Mouse (Mus musculus) hindbrain, embryonic 14.5 days (tissue): ENCODE measurements around the gene Fam172a. TPM values are rescaled to one million over a fixed set of nuclear protein-coding genes. Genes with fewer than 3 reads are reported as not detected.
A peak's percentile ranks its signal among the peaks of the same experiment; 100 is the strongest.

Source experiments
- ATAC-seq: fragments of 200-750 bp; cut with Nextera tagmentation; 2 replicates; pipeline ENCODE4 v1.8.0; 2017; ENCODE audit warnings: moderate number of reproducible peaks, mild to moderate bottlenecking, moderate TSS enrichment, moderate library complexity; ENCODE audit not compliant: low FRiP score
- DNase-seq: peaks from one replicate; pipeline ENCODE4 v3.0.0-alpha.2; 2015; ENCODE audit warnings: low spot score
- H3K27ac ChIP-seq: fragments of 300-500 bp; sonication (generic); 2 replicates; pipeline ENCODE4 v1.5.1; 2014; ENCODE audit warnings: mild to moderate bottlenecking, moderate library complexity
- H3K27me3 ChIP-seq: fragments of 300-500 bp; sonication (generic); 2 replicates; pipeline ENCODE4 v1.6.1; 2014; ENCODE audit warnings: mild to moderate bottlenecking, low read length, mixed read lengths; ENCODE audit not compliant: control insufficient read depth, insufficient read depth
- H3K36me3 ChIP-seq: fragments of 300-500 bp; sonication (generic); replicated peaks from 2 replicates; pipeline ENCODE4 v1.6.1; 2014; ENCODE audit not compliant: control insufficient read depth, insufficient read depth
- H3K4me1 ChIP-seq: fragments of 300-500 bp; sonication (generic); replicated peaks from 2 replicates; pipeline ENCODE4 v1.6.1; 2014; ENCODE audit warnings: antibody characterized with exemption, low read length, mixed read lengths; ENCODE audit not compliant: control insufficient read depth, insufficient read depth
- H3K4me2 ChIP-seq: fragments of 300-500 bp; sonication (generic); replicated peaks from 2 replicates; pipeline ENCODE4 v1.6.1; 2014; ENCODE audit warnings: mild to moderate bottlenecking, moderate library complexity
- H3K4me3 ChIP-seq: fragments of 300-500 bp; sonication (generic); replicated peaks from 2 replicates; pipeline ENCODE4 v1.5.1; 2014; ENCODE audit warnings: mild to moderate bottlenecking, low read length
- H3K9ac ChIP-seq: fragments of 300-500 bp; sonication (generic); 2 replicates; pipeline ENCODE4 v1.6.1; 2014
- H3K9me3 ChIP-seq: fragments of 300-500 bp; sonication (generic); 2 replicates; pipeline ENCODE4 v1.6.1; 2016; ENCODE audit warnings: low read length; ENCODE audit not compliant: control insufficient read depth
- WGBS: fragments of 180-500 bp; shearing (Covaris S2); extraction: QIAGEN DNeasy Blood & Tissue Kit; methylation state at CpG from one replicate; pipeline ENCODE4 v1.1.7; 2014; 5-methylcytosine and 5-hydroxymethylcytosine counted together
- polyA plus RNA-seq: library from polyadenylated mRNA; unstranded; fragments of >200 nt; fragmentation: Nextera tagmentation; extraction: Ambion mirVana; gene quantifications from 2 replicates; pipeline ENCODE4 v1.2.1, GENCODE M21; 2014

The Fam172a gene
- polyA plus RNA-seq, 1 experiment from 2014 or later: 42.1 TPM

DNA sequence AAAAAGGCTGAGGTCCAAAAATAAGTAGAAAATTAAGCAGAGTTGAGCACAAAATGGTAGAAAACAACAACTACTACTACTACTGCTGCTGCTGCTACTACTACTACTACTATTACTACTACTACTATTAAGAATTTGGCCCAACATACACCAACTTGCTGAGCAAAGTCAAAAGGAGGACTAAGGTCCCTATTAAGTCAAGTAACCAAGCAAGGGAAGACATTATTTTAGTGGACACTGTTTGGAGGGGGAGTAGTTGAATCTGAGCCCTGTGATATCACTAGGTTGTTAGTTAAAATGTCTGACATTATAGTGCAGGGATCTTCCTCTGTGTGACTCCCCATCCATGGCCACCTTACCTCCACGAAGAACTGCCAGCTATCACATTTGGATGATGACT, 476.2 kb downstream of the Fam172a start:
- DNase-seq (no peak), ATAC-seq (no peak)
- H3K4me2 ChIP-seq: peak overlapping the region; percentile 69
- peak overlapping the region; percentile 30; the same call in 1 of the 2 replicates for H3K4me3 ChIP-seq
- peaks cover 18% of the 10 kb centered on the region for H3K4me1 ChIP-seq
- no peaks in the 10 kb centered on the region for H3K36me3 ChIP-seq
- no peaks in the 10 kb centered on the region for H3K9me3 ChIP-seq
- H3K27me3 ChIP-seq: peaks cover 64% of the 10 kb centered on the region
- peak overlapping the region; percentile 81 for H3K27ac ChIP-seq
- 4% methylated on average over 1 of the region's 1 CpGs for WGBS
- peak overlapping the region; percentile 53 for H3K9ac ChIP-seq

DNA sequence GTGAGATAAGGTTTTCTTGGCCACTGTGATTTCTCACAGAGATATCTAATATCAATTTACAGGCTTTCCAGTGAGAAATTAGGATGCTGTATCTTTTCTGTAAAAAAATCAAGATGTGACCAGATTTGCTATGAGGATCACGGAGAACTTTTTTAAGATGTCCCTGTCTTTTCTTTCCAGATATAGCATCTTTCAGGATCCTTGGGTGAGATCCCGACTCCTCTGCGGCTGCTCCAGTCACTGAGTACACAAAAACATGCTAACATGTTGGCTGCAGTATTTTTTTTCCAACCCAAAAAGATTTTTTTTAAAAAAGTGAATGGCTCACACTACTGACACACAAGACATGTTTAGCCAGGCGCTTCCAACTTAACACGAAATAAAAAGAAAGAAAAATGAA, 476.9 kb downstream of the Fam172a start:
- DNase-seq: no peak
- ATAC-seq: no peak
- H3K4me2 ChIP-seq: peak overlapping the region; percentile 69
- H3K27me3 ChIP-seq: peaks cover 59% of the 10 kb centered on the region
- peak overlapping the region; percentile 81 for H3K27ac ChIP-seq
- no peaks in the 10 kb centered on the region for H3K36me3 ChIP-seq
- peaks cover 19% of the 10 kb centered on the region for H3K4me1 ChIP-seq
- WGBS: 11% methylated on average over 5 of the region's 5 CpGs
- H3K9ac ChIP-seq: peak overlapping the region; percentile 53
- H3K4me3 ChIP-seq: peak overlapping the region; percentile 30
- no peaks in the 10 kb centered on the region for H3K9me3 ChIP-seq

DNA sequence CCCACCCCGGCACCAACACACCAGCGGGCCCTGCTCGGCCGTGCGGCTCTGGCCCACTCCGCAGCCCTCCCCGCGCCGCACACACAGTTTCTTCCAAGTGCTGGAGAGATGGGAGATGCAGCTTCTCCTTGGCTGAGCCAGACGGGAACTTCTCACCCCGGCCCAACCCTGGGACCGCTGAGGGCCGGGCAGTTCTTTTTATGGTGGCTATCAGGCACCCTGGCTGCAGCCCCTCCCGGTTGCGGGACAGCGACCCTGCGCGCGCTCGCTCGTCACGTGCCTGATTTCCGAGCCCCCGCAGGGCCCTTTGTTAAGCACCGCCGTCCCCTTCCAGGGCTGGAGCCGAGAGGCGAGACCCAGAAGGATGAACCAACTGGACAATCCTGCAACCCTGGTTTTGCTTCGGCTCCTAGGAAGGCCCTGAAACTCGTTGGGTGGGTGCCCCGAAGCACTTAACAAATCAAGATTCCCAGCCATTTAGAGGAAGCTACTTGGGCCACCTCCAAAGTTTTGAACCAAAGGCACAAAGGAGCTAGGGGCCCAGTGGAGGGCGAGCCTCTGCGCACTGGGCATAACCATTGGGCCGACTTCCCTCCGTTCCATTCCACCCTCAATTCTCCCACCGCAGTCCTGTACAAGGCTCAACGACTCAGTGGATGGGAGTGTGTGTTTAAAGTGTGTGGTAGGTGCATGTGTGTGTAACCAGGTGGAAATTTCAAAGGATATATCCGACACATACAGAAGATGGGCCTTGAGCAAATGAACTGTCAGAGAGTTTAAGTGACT, 477.7 kb downstream of the Fam172a start:
- Histone ChIP-seq H3K9me3 (no peaks in the 10 kb centered on the region), H3K27ac (peak overlapping the region; percentile 81), H3K4me2 (peak overlapping the region; percentile 69), H3K4me3 (peak overlapping the region; percentile 30), H3K36me3 (no peaks in the 10 kb centered on the region), H3K9ac (peak overlapping the region; percentile 53), H3K27me3 (peaks cover 51% of the 10 kb centered on the region), H3K4me1 (peaks cover 20% of the 10 kb centered on the region)
- DNase-seq: peak; percentile 47
- WGBS: 2% methylated on average over 38 of the region's 38 CpGs
- peak; percentile 60; the same call in 1 of the 2 replicates for ATAC-seq

DNA sequence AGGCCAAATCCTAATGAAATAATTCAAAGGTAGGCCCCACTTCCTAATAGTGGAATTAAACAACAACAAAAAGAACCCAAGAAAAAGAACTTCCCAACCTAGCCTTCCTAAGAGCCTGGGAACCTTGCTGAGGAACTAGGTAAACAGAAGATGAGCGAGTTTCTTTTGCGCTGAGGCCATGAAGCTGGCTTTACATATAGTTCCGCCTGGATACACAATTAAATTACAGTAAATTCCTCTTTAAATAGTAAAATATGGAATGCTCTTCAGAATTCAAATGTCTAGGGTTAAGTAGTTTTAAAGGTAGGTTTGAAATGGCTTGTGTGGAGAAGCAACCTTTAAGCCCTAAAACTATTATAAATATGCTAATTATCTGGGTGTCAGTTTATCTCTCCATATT, 478.4 kb downstream of the Fam172a start:
- ATAC-seq (no peak), DNase-seq (no peak)
- peak overlapping the region; percentile 81 for H3K27ac ChIP-seq

DNA sequence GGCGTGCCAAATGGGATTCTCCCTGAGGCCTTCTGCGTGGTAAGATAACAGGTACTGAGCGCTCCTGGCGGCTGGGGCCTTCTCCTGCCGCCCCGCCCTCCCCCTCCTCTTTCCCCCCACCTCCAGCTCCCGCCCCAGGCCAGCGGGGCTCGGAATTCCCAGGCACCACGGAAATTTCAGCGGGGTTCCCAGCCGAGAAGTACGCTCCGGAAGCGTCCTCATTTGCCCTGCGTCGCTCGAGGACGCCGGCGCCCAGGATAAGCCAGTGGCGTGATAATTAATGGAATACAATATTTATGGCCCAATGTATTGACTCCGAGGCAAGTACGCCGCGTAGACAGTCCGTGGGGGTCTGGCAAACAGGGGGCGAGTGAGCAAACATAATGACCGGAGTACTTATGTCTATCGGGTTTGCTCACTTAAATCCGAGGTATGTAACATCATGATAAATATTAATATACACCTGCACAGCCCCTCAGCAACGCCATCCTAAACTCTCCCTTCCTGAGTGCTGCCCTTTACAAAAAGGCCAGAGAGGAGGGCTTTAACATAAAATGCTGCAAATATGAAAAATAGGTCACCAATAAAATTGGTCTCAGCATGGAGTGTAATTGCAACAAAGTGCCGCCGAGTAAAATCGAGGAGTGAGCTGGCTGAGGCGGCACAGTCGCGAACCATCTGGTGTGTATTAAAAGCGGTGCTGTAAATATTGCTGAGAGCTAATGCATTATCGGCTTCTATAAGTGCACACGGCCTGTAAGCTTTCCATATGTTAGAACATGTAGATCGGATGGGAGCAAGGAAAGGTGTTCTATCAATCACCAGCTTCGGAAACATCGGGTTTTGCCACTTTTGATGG, 479.5 kb downstream of the Fam172a start:
- Histone ChIP-seq H3K27ac (peak overlapping the region; percentile 87), H3K9me3 (no peaks in the 10 kb centered on the region), H3K36me3 (no peaks in the 10 kb centered on the region), H3K4me2 (peak overlapping the region; percentile 69), H3K9ac (peak overlapping the region; percentile 63), H3K4me1 (peaks cover 27% of the 10 kb centered on the region), H3K27me3 (peaks cover 36% of the 10 kb centered on the region), H3K4me3 (peak overlapping the region; percentile 31)
- DNase-seq (peak; percentile 66), ATAC-seq (peak; percentile 32; the same call in 1 of the 2 replicates)
- under 1% methylated on average over 44 of the region's 44 CpGs for WGBS

More for the DNA sequence above, 478.4 kb downstream of the Fam172a start:
- Histone ChIP-seq H3K36me3 (no peaks in the 10 kb centered on the region), H3K4me2 (peak overlapping the region; percentile 69), H3K9me3 (no peaks in the 10 kb centered on the region), H3K27me3 (peaks cover 44% of the 10 kb centered on the region), H3K9ac (peak overlapping the region; percentile 53; the same call in 1 of the 2 replicates), H3K4me1 (peaks cover 27% of the 10 kb centered on the region), H3K4me3 (peak overlapping the region; percentile 30; the same call in 1 of the 2 replicates)
- WGBS: 38% methylated on average over 3 of the region's 3 CpGs

DNA sequence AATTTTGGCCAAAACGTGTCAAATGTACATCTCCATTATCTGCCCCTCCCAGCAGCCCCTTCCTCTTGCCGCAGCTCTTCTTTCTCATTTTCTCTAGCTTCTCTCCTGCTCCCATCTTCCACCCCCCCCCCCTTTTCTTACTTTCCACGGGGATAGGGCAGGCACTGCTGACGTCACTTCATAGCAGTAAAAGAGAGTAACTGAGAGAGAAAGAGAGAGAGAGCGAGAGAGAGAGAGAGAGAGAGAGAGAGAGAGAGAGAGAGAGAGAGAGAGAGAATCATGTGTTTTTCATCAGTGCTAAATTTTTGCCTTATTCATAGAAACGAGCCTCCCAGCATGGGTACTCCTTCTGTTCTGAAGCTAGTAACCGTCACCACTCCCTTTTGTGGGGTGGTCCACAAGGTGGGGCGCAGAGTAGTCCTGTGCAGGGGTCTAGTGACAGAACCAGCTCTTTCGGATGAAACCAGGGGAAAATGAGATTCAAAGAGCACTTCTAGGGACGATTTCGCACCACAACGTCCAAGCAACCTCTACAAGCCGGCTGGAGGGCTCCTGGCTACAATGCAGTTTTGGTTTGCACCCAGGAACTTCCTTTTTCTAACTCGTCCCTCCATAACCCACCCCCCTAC, 480.2 kb downstream of the Fam172a start:
- Histone ChIP-seq H3K27me3 (peaks cover 34% of the 10 kb centered on the region), H3K9me3 (no peaks in the 10 kb centered on the region), H3K36me3 (peaks cover 7% of the 10 kb centered on the region; the same call in 1 of the 2 replicates), H3K27ac (peak overlapping the region; percentile 87), H3K4me3 (peak overlapping the region; percentile 31), H3K4me2 (peak overlapping the region; percentile 69), H3K4me1 (peaks cover 28% of the 10 kb centered on the region), H3K9ac (peak overlapping the region; percentile 63)
- 4% methylated on average over 11 of the region's 14 CpGs for WGBS
- ATAC-seq: peak; percentile 43; the same call in 1 of the 2 replicates
- no peak for DNase-seq

DNA sequence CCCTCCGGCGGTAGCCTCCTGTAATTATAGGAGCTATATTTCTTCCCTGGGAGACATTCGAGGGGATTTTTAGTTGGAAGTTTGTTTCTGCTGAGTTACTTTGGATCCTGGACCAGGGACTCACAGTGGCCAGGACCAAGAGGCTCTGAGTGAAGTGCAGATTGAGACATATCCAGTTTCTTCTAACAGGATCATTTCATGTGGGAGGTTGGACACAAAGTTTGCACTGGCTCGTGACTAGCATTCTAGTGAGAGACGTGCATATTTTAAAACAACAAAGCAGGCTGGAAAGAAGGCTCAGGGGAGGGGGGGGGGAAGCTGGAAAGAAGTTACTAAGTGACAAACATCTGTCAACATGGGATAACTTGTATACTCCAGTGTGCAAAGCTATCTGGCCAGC, 481.2 kb downstream of the Fam172a start:
- peak overlapping the region; percentile 55 for H3K9ac ChIP-seq
- peaks cover 12% of the 10 kb centered on the region for H3K36me3 ChIP-seq
- WGBS: 12% methylated on average over 5 of the region's 5 CpGs
- ATAC-seq (no peak), DNase-seq (peak; percentile 33)
- peak overlapping the region; percentile 31 for H3K4me3 ChIP-seq
- peaks cover 27% of the 10 kb centered on the region for H3K27me3 ChIP-seq
- H3K4me2 ChIP-seq: peak overlapping the region; percentile 69
- no peaks in the 10 kb centered on the region for H3K9me3 ChIP-seq
- H3K27ac ChIP-seq: peak overlapping the region; percentile 87
- H3K4me1 ChIP-seq: peaks cover 32% of the 10 kb centered on the region

DNA sequence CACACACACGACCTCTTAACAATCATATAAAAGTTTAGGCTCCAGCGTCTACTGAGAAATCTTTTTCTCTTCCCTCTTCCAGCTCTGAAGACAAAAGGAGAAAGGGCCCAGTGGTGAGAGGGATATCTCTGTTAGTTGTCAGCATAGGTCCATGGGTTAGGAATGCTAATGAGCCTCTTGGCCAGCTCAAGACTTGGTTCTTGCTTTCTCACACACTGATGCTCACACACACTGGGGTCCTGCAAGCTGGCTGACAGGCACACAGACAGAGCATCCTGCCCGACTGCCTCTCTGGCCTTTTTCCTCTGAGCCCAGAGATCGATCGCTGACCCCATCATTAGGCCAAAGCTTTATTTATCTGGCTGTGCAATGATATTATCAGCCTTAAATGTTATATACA, 482.2 kb downstream of the Fam172a start:
- peak overlapping the region; percentile 87 for H3K27ac ChIP-seq
- H3K4me3 ChIP-seq: no peak overlapping the region
- WGBS: 9% methylated on average over 5 of the region's 5 CpGs
- peaks cover 36% of the 10 kb centered on the region for H3K4me1 ChIP-seq
- H3K4me2 ChIP-seq: peak overlapping the region; percentile 69
- H3K9ac ChIP-seq: peak overlapping the region; percentile 38
- peak; percentile 43 for ATAC-seq
- DNase-seq: peak; percentile 61
- peaks cover 22% of the 10 kb centered on the region for H3K27me3 ChIP-seq
- H3K9me3 ChIP-seq: no peaks in the 10 kb centered on the region
- peaks cover 21% of the 10 kb centered on the region for H3K36me3 ChIP-seq
